Mouse (Mus musculus) small intestine, adult 2 months (tissue): ENCODE measurements around the gene Krt7. TPM values are rescaled to one million over a fixed set of nuclear protein-coding genes. Genes with fewer than 3 reads are reported as not detected.

Experiments used
- H3K27ac ChIP-seq: fragments of 200-500 bp; 2 replicates; pipeline ENCODE4 v1.5.1; 2012; ENCODE audit warnings: low read depth, low read length, control low read depth, inconsistent platforms; ENCODE audit not compliant: insufficient read depth
- H3K27me3 ChIP-seq: fragments of 200-500 bp; 2 replicates; pipeline ENCODE4 v1.6.1; 2012; ENCODE audit warnings: mild to moderate bottlenecking, moderate library complexity, low read length, inconsistent platforms; ENCODE audit not compliant: control insufficient read depth, insufficient read depth
- H3K36me3 ChIP-seq: fragments of 200-500 bp; 2 replicates; pipeline ENCODE4 v1.6.1; 2012; ENCODE audit warnings: mild to moderate bottlenecking, low read length, control low read depth, inconsistent platforms; ENCODE audit not compliant: control insufficient read depth, insufficient read depth
- H3K4me1 ChIP-seq: fragments of 200-500 bp; 2 replicates; pipeline ENCODE4 v1.6.1; 2012; ENCODE audit warnings: low read length, inconsistent platforms, mixed read lengths; ENCODE audit not compliant: control insufficient read depth, insufficient read depth, insufficient read length
- H3K4me3 ChIP-seq: fragments of 200-500 bp; 2 replicates; pipeline ENCODE4 v1.5.1; 2012; ENCODE audit warnings: low read depth, mild to moderate bottlenecking, control low read depth, inconsistent platforms, low read length, moderate library complexity
- CTCF ChIP-seq: fragments of 200-500 bp; IDR thresholded peaks from 2 replicates; pipeline ENCODE4 v1.5.1; 2012; ENCODE audit warnings: low read depth, mild to moderate bottlenecking, control low read depth, inconsistent platforms, low read length, moderate library complexity, mixed read lengths; ENCODE audit not compliant: insufficient replicate concordance, insufficient read length; ENCODE audit errors: extremely low read depth
- POLR2A ChIP-seq: fragments of 200-500 bp; IDR thresholded peaks from 2 replicates; pipeline ENCODE4 v1.6.1; 2012; ENCODE audit warnings: low read depth, mild to moderate bottlenecking, control low read depth, inconsistent platforms, low read length, moderate library complexity
- WGBS: fragments of 180-500 bp; shearing (Covaris S2); methylation state at CpG from one replicate; pipeline ENCODE4 v1.1.7; 2018; 5-methylcytosine and 5-hydroxymethylcytosine counted together
- polyA plus RNA-seq: library from polyadenylated mRNA; depleted of rRNA; stranded (reverse); fragments of >200 nt; gene quantifications from 2 replicates; pipeline ENCODE4 v1.2.3, GENCODE M21; 2012

Krt7 gene
- polyA plus RNA-seq, 1 experiment: 35.1 TPM

DNA sequence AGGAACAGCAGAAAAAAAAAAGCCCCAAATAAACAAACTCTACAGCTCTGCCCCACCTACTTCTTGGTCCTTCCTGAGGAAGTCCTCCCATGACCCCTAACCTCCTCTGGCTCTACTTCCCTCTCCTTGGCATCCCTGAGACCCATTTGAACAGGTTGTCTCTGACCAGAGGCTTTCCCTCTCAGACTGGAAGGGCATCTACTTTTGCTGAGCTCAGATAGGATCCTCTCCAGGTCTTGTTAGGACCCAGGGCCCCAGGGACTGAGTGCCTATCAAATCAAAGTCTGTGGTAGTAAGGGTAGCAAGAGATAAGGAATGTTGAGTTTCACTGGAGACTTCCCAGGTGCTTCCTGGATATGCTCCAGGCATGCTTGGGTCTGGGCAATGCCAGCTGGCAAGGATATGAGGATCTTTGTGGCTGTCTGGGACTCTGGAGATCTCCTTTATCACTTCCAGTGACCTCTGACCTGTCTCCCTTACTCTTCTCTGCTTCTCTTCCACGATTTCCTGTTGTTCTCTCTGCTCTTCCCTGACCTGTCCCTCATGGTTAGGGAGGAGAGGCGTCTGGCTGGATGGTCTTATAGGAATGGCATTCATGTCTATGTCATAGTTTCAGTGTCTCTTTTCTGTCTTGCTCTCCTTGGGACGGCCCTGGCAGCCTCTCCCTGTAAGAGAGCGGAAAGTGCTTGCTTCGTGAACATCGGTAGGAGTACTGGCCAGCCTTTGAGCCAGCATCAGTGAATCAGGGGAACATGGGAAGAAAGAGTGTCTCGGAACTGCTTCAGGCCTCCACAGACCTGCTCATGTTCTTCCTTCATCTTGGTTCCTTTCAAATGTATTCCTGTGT, 38.5 kb upstream of the Krt7 start:
- Histone ChIP-seq H3K4me1 (peaks cover 31% of the 10 kb centered on the region), H3K4me3 (no peak overlapping the region), H3K27ac (no peak overlapping the region), H3K36me3 (no peaks in the 10 kb centered on the region), H3K27me3 (no peaks in the 10 kb centered on the region)
- TF ChIP-seq POLR2A (no peak), CTCF (no peak)
- 33% methylated on average over 7 of the region's 7 CpGs for WGBS

- WGBS: 38% methylated on average over 16 of the region's 16 CpGs
- 0 out of 2 replicates have a peak overlapping the region, but pooled peaks have one; percentile 20 for H3K4me3 ChIP-seq
- peaks cover 31% of the 10 kb centered on the region for H3K4me1 ChIP-seq
- H3K27me3 ChIP-seq: no peaks in the 10 kb centered on the region
- H3K36me3 ChIP-seq: no peaks in the 10 kb centered on the region
- H3K27ac ChIP-seq: no peak overlapping the region
- TF ChIP-seq CTCF (no peak), POLR2A (no peak)
These were observed 37.5 kb upstream of the Krt7 start for GRCm38 (mm10) chr15:101373286-101373898.

- H3K4me3 ChIP-seq: no peak overlapping the region
- no peaks in the 10 kb centered on the region for H3K27me3 ChIP-seq
- 46% methylated on average over 4 of the region's 4 CpGs for WGBS
- TF ChIP-seq CTCF: no peak
- no peak for TF ChIP-seq POLR2A
- H3K36me3 ChIP-seq: no peaks in the 10 kb centered on the region
- H3K4me1 ChIP-seq: peaks cover 28% of the 10 kb centered on the region
- H3K27ac ChIP-seq: no peak overlapping the region
These were observed 36.0 kb upstream of the Krt7 start for GRCm38 (mm10) chr15:101374879-101375278.

- no peak for TF ChIP-seq CTCF
- no peak for TF ChIP-seq POLR2A
- WGBS: 41% methylated on average over 6 of the region's 6 CpGs
- H3K27ac ChIP-seq: no peak overlapping the region
- H3K4me1 ChIP-seq: peaks cover 26% of the 10 kb centered on the region
- no peak overlapping the region for H3K4me3 ChIP-seq
- H3K27me3 ChIP-seq: no peaks in the 10 kb centered on the region
- H3K36me3 ChIP-seq: no peaks in the 10 kb centered on the region
These were observed 34.7 kb upstream of the Krt7 start for GRCm38 (mm10) chr15:101375956-101376775.

GRCm38 (mm10) chr15:101376776-101377061, 34.1 kb upstream of the Krt7 start:
- WGBS: 47% methylated on average over 5 of the region's 5 CpGs
- no peak overlapping the region for H3K4me3 ChIP-seq
- no peaks in the 10 kb centered on the region for H3K36me3 ChIP-seq
- peaks cover 21% of the 10 kb centered on the region for H3K4me1 ChIP-seq
- TF ChIP-seq POLR2A (no peak), CTCF (no peak)
- no peaks in the 10 kb centered on the region for H3K27me3 ChIP-seq
- H3K27ac ChIP-seq: no peak overlapping the region

- Histone ChIP-seq H3K4me1 (peaks cover 7% of the 10 kb centered on the region), H3K27ac (no peak overlapping the region)
- TF ChIP-seq CTCF (no peak), POLR2A (no peak)
These were observed 32.2 kb upstream of the Krt7 start for GRCm38 (mm10) chr15:101378646-101379045.

DNA sequence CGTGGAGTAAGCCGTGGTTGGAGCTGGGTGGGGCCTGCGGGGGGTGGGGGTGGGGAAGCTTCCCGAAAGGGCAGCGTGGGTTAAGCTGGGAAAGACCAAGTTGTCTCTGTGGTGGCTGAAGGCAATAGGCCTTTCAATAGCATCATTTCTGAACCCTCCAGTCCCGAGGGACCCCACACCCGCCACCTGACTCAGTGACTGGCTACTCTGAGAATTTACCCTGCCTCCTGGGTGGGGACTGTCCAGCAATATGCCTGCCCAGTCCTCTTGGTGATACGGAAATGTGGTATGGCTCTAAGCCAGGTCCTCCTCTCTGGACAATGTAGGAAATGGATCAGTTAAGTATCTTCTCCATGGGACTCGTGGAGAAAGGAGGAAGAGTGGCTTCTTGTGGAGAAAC, 29.1 kb upstream of the Krt7 start:
- Histone ChIP-seq H3K4me3 (no peak overlapping the region), H3K36me3 (no peaks in the 10 kb centered on the region), H3K27ac (no peak overlapping the region), H3K4me1 (peaks cover 10% of the 10 kb centered on the region), H3K27me3 (no peaks in the 10 kb centered on the region)
- WGBS: 57% methylated on average over 9 of the region's 9 CpGs
- no peak for TF ChIP-seq CTCF
- no peak for TF ChIP-seq POLR2A

More at GRCm38 (mm10) chr15:101378646-101379045, 32.2 kb upstream of the Krt7 start:
- 95% methylated on average over 5 of the region's 5 CpGs for WGBS
- Histone ChIP-seq H3K4me3 (no peak overlapping the region), H3K27me3 (no peaks in the 10 kb centered on the region), H3K36me3 (no peaks in the 10 kb centered on the region)
